Mouse (Mus musculus) R1 (cell line): ENCODE measurements around the gene Dhx58.

Source experiments
- DNase-seq: peaks from one replicate; pipeline ENCODE4 v3.0.0-alpha.2; 2018; ENCODE audit warnings: low read depth, low spot score

Dhx58 gene

GRCm38 (mm10) chr11:100703851-100704531 lies at the start of gene Dhx58:
TSS of gene Dhx58 (minus strand) at chr11:100704271.
- DNase-seq: no peak

GRCm38 (mm10) chr11:100752294-100752693 lies 48.2 kb upstream of the Dhx58 start:
- no peak for DNase-seq

- no peak for DNase-seq
Measured at GRCm38 (mm10) chr11:100750127-100750526, 46.1 kb upstream of the Dhx58 start.

GRCm38 (mm10) chr11:100749469-100749868 lies 45.4 kb upstream of the Dhx58 start:
- peak; percentile 66 for DNase-seq

- no peak for DNase-seq
Measured at GRCm38 (mm10) chr11:100748620-100749019, 44.5 kb upstream of the Dhx58 start.

- no peak for DNase-seq
Measured at GRCm38 (mm10) chr11:100747114-100747513, 43.0 kb upstream of the Dhx58 start.

GRCm38 (mm10) chr11:100746546-100746945 lies 42.5 kb upstream of the Dhx58 start:
- DNase-seq: peak; percentile 84

GRCm38 (mm10) chr11:100745085-100745484 lies 41.0 kb upstream of the Dhx58 start:
- DNase-seq: peak; percentile 87

GRCm38 (mm10) chr11:100741348-100741747 lies 37.3 kb upstream of the Dhx58 start:
- no peak for DNase-seq

- no peak for DNase-seq
Measured at GRCm38 (mm10) chr11:100738749-100739148, 34.7 kb upstream of the Dhx58 start.

- DNase-seq: peak; percentile 100
Measured at GRCm38 (mm10) chr11:100738066-100738604, 34.1 kb upstream of the Dhx58 start, which contains the start of gene Rab5c. TSS of gene Rab5c (minus strand) at chr11:100738215.

GRCm38 (mm10) chr11:100737105-100737733 lies 33.1 kb upstream of the Dhx58 start:
- DNase-seq: no peak

- DNase-seq: no peak
Measured at GRCm38 (mm10) chr11:100736746-100737080, 32.6 kb upstream of the Dhx58 start.

- no peak for DNase-seq
Measured at GRCm38 (mm10) chr11:100735954-100736745, 32.1 kb upstream of the Dhx58 start.

GRCm38 (mm10) chr11:100735134-100735865 lies 31.2 kb upstream of the Dhx58 start:
- no peak for DNase-seq

- DNase-seq: no peak
Measured at GRCm38 (mm10) chr11:100730477-100731205, 26.6 kb upstream of the Dhx58 start.

- no peak for DNase-seq
Measured at GRCm38 (mm10) chr11:100729976-100730375, 25.9 kb upstream of the Dhx58 start.

- DNase-seq: no peak
Measured at GRCm38 (mm10) chr11:100728601-100729000, 24.5 kb upstream of the Dhx58 start.

GRCm38 (mm10) chr11:100727201-100727600 lies 23.1 kb upstream of the Dhx58 start:
- DNase-seq: no peak

- peak; percentile 52 for DNase-seq
Measured at GRCm38 (mm10) chr11:100724919-100725512, 20.9 kb upstream of the Dhx58 start.
